Mouse (Mus musculus): ENCODE measurements around the gene Gm17482.
A peak's percentile ranks its signal among the peaks of the same experiment; 100 is the strongest.

DNA sequence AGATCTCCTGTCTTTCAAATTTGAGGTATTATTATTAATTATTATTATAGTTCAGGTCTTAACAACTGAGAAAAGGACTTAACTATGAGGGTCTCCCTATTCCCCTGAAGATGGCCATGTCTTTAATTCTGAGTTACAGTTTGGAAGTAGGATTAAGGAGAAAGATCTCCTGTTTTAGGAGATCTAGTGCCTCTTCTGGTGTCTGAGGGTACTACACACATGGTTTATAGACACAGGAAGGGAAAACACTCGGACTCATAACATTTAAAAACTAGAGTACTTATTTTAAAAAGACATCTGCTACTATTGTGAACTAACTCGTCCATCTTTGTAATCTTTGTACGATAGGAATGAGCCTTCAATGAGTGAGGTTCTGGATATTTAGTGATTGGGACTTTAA is 24.1 kb upstream of the Gm17482 start:
- TF ChIP-seq CTCF (IDR thresholded peaks at IDR 0.05; ENCODE audit: low read depth) = peak; percentile 28
- no peak for TF ChIP-seq EP300 (IDR thresholded peaks at IDR 0.05; ENCODE audit: low read depth)

All from liver, postnatal 0 days (tissue).